Mouse (Mus musculus): ENCODE measurements at regions not wholly inside any gene's neighbourhood (a gene's known extent, or its start where the extent isn't known, plus 50 kb on each side); places are given as distances from the start of the nearest gene placed in this dataset.

DNA sequence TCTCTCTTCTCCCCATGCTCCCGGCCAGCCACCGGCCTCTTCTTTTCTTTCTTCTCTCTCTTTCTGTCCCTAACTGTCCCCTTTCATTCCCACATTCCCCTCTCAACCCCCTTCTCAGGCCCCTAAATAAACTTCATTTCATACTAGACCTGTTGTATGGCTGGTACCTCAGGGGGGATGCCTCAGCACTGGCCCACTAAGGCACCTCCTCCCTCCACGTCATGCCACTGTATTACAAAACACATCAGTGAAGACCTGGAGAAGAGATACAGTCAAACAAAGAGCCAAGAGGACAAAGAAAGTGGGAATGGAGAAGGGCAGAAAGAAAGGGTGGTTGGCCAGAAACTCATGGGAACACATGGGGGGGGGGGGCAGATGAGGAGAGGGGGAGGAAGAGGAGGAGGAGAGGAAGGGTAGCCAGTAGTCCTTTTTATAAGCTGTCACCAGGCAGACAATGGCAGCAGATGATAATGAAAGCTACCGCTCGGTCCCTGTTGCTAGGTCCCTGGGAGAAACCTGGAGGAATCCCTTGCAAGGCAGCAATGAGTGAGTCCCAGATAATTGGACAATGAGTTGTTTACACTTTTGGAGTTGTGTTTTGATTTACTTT is 224.5 kb upstream of the Pfn2 start:
- DNase-seq (ENCODE audit: low spot score in 2 of 2): no peak

DNA sequence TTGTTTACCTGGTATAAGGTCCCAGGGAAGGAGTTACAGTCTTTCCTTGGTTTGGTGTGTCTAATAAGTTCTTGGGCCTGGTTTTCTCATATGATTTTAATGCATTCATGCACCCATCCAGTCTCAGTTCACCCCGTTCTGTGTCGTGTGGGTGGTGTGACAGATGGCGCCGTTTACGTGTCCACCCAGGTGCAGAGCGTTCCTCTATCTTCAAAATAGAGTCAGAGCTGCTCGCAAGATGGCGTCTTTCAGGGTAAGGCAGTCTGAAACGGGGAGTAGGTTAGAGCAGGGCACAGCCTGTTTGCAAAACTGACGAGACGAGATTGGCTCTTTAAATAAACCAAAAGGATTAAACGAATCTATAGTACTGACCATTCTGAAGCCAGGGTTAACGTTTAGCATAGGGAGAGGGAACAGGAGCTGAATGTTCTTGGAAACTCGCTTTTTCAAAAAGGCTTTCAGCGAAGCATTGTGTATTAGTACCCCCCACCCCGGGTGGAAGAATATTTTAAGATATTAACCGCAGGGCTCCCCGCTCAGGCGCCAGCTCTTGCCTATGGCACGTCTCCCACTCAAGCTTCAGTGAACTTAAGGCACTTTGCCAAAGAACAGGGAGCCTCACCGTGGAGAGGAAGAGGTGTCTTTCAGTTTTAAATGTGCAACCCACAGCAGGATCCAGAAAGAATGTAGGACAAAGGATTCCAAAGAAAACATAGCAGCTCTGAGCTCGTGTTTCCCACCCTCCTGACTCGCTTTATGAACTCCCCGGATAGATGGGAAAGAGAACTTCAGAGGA is 241.7 kb upstream of the Pfn2 start:
- DNase-seq (ENCODE audit: low spot score in 2 of 2): peak in 1 of 2 experiments; percentile 25

DNA sequence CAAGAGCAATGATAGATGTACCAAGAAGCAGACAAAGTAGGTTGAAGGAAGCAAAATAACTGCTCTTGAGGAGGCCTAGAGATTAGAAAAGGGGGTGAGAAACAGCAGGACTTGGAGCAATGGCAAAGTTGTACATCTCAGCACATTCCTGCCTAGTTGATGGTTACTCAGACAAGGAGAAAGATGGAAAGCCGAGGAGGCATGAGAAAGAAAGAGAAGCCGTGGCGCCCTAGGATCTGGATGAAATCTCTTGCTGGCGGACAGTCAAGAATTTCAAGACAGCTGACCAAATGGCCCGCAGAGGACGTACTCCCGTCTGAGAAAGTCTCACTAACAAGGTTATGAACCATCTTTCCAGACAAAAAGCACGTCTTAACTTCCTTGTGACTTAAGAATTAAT is 242.5 kb upstream of the Pfn2 start:
- DNase-seq (ENCODE audit: low spot score in 2 of 2): no peak

DNA sequence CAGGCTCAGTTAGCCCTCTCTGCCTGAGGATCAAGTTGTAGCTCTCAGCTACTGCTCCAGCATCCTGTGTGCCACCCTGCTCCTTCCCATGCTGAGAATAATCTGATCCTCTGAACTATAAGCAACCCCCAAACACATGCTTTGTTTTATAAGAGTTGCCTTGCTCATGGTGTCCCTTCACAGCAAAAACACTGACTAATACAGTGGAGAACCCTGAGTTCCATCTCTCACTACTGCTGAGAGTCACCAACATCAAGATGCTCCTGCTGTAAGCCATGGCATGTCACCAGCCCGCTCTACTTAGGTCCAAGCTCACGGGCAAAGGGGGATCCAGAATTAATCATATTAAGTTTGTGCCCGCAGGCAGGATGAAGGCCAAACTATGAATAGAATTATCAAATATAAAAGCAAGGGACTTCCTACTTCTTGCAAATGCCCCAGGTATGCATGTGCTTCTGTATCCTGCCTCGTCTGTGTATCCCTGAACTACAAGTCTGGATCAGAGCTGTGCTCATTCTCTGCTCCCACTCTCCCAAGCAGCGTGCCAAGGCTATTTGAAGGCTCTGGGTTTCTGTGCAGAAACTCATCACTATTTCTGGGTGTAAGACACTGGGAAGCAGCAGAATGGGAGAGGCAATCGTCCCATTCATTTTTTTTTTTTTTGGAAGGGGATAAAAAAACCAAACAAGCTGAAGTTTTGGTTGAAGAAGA is 243.7 kb upstream of the Pfn2 start:
- peak; percentile 81 to 86 for DNase-seq (ENCODE audit: low spot score in 2 of 2)

DNA sequence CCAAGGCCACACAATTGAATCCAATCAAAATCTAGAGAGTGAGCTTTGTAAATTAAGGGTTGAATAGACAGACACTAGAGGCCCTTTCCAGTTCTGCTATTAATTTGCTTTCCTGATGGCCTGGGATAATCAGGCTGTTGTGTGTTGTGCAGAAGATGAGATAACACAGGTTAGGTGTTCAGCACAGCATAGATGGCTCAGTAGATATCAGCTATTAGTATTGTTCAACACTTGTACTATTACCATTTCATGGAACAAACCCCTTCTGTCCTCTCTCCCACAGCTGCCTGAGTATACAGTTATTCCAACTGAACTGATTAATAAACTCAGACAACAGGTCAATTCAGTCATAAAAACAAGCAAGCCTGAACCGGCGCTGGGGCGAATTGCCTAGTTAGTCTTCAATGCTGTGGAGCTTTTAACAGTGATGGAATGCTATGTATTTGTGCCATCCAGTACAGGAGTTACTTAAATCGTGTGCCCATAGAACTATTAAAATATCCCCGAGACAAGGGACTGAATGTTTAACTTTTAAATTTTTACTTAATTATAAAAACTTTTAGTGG is 263.1 kb upstream of the Pfn2 start:
- DNase-seq (ENCODE audit: low spot score in 2 of 2): no peak

DNA sequence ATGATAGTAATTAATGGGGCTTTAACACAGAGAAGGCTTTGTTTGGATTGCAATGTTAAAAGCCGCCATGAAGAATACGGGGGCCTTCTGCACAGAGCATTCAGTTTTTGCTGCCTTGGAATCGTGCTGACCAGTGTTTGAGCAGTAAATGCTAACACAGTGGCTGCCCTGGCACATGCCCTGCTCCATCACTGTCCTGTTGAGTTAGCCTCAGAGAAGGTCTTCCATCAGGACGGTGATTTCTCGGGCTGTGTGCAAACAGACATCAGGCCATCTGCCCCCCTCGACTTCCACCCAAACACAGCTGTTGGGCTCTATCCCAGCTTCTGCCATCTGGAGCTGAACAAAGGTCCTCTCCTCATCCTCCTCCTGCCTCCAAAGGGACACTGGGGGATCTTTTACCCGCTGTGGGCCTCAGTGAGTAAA is 264.6 kb upstream of the Pfn2 start:
- DNase-seq (ENCODE audit: low spot score in 2 of 2): peak; percentile 46 to 55

DNA sequence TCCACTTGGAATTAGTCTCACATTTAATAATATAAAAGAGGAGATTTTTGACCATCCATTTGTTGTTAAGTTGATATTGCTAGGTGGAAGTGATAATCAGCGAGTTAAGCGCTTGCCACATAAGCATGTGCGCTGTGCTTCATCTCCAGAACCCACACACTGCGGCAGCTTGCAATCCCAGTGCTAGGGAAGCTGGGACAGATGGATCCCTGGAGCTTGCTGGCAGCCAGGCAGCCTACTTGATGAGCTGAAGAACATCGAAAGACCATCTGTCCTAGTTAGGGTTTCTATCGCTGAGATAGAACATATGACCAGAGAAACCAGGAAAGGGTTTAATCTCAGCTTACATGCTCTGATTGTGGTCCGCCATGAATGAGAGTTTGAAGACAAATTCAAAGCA is 266.1 kb upstream of the Pfn2 start:
- peak; percentile 65 to 78 for DNase-seq (ENCODE audit: low spot score in 2 of 2)

DNA sequence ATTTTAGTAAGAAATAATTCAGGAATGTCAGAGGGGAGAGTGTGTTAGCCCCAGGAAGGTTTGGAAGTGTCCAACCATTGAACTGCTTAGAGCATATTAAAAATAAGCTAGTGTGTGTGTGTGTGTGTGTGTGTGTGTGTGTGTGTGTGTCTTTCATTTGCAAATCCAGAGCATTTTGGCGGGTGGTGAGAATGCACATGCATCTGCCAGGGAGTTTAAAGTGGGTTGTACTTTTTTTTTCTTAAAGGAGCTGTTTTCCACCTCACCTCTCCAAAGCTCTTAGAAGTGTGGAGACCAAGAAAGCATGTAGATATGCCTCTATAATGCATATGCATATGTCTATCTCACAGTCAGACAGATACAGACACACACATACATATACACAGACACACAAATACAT is 267.6 kb upstream of the Pfn2 start:
- DNase-seq (ENCODE audit: low spot score in 2 of 2): peak in 1 of 2 experiments; percentile 30

DNA sequence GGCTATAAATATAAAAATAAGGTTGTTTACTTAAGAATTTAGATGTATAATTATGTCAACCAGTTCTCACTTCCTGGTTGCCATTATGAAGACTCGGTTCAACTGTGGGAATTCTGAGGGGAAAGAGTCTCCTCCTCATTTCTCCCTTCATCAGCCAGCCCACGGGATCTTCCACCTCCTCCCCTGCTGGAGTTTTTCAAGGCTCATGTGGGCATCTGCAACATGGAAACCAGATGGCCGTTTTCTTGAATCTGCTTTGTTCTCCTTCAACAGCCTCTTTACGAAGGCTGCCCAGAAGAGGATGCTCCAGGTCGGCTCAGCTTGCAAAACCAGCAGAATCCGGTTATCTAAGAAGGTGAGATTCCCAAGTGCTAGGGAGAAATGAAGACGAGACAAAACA is 269.0 kb upstream of the Pfn2 start:
- peak; percentile 40 to 58 for DNase-seq (ENCODE audit: low spot score in 2 of 2)

DNA sequence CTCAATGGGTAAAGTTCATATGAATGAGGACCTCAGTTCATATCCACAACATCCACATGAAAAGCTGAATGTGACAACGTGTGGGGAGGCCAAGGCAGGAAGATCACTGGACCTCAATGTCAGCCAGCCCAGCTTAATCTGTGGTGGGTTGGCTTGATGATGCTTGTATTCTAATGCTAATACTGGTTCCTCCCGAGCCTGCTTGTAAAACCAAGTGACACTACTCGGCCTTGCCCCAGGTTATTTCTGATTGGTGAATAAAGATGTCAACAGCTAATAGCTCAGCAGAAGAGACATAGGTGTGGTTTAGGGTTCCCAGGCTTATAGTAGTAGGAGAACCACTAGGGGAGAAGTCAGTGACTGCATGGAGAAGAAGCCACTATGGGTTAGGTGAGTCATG is 272.2 kb upstream of the Pfn2 start:
- no peak for DNase-seq (ENCODE audit: low spot score in 2 of 2)

DNA sequence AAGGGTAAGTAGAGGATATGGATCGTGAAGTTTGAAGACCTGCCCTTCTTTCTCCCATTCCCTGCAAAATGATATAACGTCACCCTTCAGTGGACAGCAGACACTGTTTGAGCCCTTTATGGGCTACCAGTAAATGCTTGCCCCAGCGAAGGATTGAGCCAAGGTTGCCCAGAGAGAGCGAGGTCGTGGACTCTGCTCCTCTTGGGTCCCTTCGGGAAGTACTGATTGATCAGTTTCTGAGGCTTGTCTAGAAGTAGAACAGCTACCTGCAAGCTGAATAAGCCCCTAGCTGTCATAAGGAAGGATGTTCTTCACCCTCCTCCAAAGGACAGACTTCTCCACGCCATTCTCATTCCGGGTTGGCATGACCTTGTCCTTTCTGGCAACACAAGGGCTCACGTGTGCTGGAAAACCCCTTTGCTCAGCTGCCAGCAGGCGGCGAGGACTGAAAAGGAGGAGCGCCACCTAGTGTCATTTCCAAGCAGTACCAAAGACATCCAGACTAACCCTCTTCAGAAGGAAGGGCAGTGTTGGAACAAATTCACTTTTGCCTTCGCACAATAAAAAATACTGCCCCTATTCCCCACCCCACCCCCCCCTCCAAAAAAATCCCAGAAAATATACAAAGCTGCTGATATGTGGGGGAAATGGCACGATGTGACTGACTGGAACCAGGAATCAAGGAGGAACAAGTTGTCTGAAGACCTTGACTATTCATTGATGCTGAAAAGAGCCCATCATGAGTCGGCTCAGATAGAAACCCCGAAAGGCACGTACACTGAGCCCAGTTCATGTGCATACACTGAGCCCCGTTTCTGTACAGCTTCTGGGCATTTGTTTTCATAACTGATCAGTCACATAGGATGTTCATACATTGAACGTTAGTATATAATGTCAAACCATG is 274.8 kb upstream of the Pfn2 start:
- peak; percentile 85 to 88 for DNase-seq (ENCODE audit: low spot score in 2 of 2)

DNA sequence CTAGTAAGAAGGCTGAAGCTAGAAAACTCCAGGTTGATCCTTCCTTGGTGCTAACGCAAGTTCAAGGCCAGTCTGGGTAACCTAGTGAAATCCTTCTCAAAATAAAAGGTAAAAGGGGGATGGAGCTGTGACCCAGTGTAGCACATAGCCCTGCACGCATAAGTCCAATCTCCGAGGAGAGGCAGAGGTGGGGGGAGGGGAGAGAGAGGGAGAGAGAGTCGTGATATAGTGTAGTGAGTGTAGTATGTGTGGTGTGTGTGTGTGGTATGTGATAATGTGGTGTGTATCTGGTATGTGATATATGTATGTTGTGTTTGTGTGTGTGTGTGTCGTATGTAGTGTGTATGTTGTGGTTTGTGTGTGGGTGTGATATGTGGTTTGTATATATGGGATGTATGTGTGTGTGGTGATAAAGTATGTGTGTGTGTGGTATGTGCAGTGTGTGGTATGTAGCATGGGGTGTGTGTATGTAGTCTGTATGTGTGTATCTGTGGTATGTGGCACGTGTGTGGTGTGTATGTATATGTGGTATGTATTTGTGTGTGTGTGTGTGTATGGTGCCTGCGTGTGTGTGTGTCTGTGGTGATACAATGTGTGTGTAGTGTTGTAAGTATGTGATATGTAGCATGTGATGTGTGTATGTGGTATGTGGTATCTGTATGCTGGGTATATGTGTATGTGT is 275.7 kb upstream of the Pfn2 start:
- DNase-seq (ENCODE audit: low spot score in 2 of 2): no peak

DNA sequence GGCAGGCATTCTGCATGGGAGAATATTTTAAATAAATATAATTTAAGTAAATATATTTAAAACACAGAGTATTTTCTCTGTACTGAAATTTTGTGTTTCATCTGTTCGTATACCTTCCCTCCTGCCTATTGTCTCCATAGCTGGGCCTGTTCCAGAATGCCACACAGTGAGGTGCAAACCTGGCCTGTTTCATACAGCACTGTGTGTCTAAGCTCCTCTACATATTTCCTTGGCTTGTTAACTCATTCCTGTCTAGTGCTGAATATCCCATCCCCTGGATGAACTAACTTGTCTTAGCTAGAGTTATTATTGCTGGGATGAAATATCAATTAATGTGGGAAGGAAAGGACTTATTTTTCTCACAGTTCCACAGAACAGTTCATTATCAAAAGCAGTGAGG is 277.0 kb upstream of the Pfn2 start:
- no peak for DNase-seq (ENCODE audit: low spot score in 2 of 2)

DNA sequence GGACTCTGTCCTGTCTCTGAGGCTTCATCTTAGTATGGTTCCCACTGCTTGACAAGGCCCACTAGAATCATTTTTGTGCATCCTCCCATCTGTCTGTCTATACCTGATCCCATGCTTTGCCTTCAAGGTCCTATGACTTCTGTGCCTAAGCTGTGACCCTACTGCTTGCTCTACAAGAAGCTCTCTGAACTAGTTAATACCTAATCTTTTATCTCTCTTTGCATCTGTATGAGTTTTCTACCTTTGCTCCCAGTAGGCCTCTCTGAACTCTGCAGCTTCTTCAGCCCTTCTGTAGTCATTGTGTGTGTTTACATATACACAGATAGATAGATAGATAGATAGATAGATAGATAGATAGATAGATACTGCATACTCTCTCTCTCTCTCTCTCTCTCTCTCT is 279.1 kb upstream of the Pfn2 start:
- no peak for DNase-seq (ENCODE audit: low spot score in 2 of 2)

DNA sequence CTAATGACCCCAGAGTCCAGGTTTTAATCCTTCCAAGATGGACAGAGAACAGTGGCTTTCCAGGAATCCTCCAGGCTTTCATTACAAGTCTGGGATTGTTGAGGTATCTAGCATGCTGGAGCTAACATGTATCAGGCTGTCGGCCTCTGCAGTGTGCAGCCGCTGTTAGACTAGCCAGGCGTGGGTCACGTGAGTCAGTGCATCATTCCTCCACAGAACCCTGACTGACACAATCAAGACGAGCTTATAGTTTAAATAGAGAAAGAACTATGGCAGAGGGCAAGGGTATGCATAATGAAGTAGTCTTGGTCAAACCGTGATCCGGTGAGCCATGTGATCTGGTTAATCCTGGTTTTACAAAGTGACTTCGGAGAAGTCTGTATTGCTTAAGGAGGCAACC is 280.2 kb upstream of the Pfn2 start:
- DNase-seq (ENCODE audit: low spot score in 2 of 2): no peak

DNA sequence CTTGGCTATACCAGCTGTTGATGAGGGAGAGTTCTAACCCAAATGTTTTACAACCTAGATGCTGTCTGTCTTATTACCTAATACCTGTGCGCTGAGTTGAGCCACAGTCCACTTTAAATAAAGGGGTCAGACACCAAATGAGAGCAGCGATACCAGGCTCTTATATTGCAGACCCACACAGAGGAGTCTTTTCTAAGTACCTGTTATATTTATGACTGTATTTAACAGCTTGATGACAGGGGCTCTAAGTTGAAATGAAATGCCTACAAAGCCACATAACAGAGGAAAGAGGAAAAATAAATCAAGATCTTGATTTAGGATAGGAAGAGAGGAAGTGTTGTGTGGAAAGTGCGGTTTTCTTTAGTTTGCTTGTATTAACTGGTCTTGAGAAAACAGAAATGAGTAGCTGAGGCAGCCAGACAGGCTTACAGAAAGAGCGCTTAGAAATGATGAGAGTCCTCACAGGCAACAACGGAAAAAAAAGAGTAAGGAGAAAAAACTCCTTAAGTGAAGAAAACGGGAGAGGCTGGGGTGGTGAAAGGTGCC is 281.6 kb upstream of the Pfn2 start:
- DNase-seq (ENCODE audit: low spot score in 2 of 2): no peak

DNA sequence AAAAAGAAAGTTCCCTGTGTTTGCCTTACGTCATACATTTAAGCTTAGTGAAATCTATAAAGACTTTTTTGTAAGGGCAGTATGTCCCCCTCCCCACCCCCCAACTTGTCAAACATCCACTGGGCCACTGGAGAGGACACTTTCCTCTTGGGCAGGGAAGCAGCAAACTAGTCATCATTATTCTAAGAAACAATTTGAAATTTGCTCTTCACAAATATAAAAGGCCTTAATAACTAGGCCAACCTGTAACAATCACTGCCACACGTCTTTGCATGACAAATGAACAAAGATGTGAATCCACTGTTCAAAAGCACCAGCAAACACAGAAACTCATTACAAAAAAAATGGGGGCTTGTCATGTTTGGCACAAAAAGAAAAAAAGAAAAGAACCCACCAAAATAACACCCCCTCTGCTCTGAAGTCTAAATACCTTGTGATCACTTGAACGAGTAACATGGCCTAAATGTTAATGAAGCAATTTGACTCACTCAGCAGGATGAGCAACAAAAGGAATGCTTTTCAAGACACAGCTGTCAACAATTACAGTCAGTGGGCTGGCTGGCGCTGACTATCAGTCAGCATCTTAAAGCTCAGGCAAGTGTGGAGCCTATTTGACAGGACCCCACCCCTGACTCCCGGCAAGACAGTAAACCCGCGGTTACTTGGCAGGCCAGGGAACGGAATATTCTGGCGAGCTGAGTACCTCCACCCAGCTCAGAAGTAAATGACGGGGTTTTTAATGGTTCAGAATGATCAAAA is 278.7 kb upstream of the Tsc22d2 start:
- peak; percentile 43 to 49 for DNase-seq (ENCODE audit: low spot score in 2 of 2)

DNA sequence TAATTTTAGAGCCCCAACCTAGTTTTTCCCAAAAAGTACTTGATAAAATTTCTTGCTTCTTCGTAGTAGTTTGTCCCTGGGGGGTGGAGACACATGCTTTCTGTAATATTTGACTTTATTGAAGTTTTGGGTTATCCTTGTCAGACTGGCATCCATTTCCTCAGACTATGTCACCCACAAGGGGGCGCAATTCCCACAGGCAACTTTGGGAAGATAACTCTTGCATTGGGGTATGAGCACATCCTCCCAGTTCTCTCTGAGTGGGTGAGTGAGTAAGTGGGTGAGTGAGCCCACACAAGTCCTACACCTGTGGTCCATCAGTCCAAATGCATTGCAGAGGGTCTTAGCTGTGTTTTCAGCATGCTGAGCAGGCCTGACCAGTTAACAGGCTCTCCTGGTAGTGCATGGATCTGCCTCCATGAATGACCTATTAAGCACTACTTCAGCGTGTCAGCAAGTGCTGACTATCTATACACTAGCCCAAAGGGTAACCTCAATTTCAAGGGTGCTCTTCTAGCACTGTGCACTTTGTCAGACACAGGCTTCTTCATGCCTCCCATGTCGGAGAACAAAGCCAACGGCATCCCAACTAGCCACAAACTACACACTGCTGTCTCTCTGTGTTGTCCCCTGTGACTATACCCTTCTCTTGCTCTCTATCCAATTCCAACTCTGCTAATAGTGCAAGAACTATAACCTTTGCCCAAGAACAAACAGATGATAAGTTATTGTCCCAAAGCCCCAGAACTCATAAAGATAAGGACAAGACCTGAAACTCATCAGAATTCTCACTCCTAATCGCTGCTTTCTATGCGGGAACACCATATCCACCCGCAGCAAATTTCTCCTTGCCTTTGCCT is 275.6 kb upstream of the Tsc22d2 start:
- DNase-seq (ENCODE audit: low spot score in 2 of 2): peak in 1 of 2 experiments; percentile 46

DNA sequence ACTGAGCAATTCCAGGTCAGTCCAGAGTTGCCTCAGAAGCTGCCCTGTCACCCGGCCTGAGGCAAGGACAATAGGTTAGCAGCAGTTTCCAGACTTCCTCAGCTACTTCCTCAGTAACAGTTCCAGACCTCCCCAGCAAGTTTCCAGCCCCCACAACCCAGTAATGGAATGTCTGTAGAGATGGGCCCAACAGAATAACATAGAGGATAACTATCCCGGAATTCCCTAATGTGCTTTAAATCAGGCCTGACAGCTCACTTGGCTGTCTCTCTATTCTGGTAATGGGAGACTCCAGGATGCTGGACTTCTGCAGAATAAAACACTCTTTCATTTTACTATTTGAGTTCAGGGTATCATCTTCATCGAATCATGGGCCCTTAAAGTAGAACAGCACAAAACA is 268.4 kb upstream of the Tsc22d2 start:
- no peak for DNase-seq (ENCODE audit: low spot score in 2 of 2)

Measured in right cerebral cortex, postnatal 10 days (tissue).